In the genomic region with DNA sequence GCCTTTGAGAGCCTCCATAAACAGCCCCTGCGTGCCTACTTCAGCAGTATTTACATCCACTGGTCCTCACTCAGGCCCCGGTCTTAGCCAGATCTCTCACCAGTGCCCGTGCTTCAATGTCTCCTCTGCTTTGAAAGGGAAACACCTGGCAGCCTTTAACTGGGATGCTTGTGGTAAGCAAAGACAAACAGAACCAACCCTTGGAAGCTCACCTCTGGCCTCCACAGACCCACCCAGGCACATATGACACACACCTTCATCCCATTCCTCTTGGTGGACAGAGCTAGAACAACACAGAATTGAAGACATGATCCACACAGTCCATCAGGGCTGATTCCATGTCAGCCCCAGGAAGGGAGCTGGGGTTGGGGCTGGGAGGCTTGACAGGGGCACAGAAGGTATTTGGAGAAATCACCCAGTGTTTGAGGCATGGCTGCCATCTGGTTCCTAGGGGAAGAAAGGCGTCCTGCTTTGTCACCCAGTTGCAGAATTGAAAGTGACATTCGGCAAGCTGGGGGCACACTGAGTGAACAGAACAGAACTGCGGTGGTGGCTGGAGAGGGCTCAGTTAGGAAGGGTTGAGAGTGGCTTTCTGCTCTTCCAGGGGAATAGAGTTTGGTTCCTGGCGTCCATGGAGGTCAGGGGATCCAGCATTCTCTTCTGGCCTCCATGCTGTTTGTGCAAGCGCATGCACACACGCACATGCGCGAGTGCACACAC, we compare ENCODE assay signal across 25 mouse cellular contexts. TPM values are rescaled to one million over a fixed set of nuclear protein-coding genes. Genes with fewer than 3 reads are reported as not detected.
DNase-seq lines count a peak whose midpoint lies in the region; TF ChIP-seq lines count a peak whose summit lies in the region.
"Had no signal": no experiment of that assay in that cellular context is flagged by ENCODE, and none has a peak within 500 bp of the region (broad histone marks: within the 10 kb centered on the region; RNA-seq: fewer than 3 reads in every experiment).

No protein-coding gene starts in this region.

- WGBS in spleen, adult 2 months: 46% methylated on average over 11 of the region's 11 CpGs
- 63% methylated on average over 11 of the region's 11 CpGs for WGBS in bone marrow, adult 2 months

- H3K27ac ChIP-seq in spleen, adult 2 months (ENCODE audit: insufficient read depth, low read length): peak overlapping the region; percentile 98
- H3K27ac ChIP-seq in bone marrow, adult 2 months (ENCODE audit: control insufficient read depth, insufficient read depth, low read depth, low read length, poor library complexity): peak overlapping the region; percentile 91
- H3K27ac ChIP-seq: embryonic facial prominence, embryonic 10.5 days; forebrain, embryonic 15.5 days; heart, embryonic 13.5 days; hindbrain, embryonic 12.5 days; liver, embryonic 12.5 days; midbrain, embryonic 15.5 days; neural tube, embryonic 13.5 days had no signal

- DNase-seq in spleen, adult 2 months (ENCODE audit: low read depth in 1 of 2, low spot score in 2 of 2): no peak
- DNase-seq in spleen, postnatal 14 days (ENCODE audit: low spot score in 2 of 2): no peak
- peak; percentile 58 for DNase-seq in induced T-regulatory cell, adult 2 months (ENCODE audit: low read depth)
- DNase-seq in thymus, postnatal 25 days: peak; percentile 61
- DNase-seq in ovary, adult 18-20 months (ENCODE audit: low spot score): no peak
- no peak for DNase-seq in ovary, postnatal 36 days (ENCODE audit: low spot score)
- DNase-seq: adrenal gland, postnatal 14 days; cerebellum, adult 9-11 months; gastrocnemius, postnatal 10 days; heart, adult 18-20 months; kidney, adult 8-10 months; kidney, postnatal 10 days; layer of hippocampus, postnatal 36 days; lung, embryonic 14.5 days; lung, postnatal 4 days; right cerebral cortex, adult 18-20 months; right cerebral cortex, postnatal 4 days had no signal

- no peak for TF ChIP-seq POLR2A in spleen, adult 2 months (IDR thresholded peaks at IDR 0.05; ENCODE audit: low read depth, low read length)
- TF ChIP-seq POLR2A in bone marrow, adult 2 months (IDR thresholded peaks at IDR 0.05; ENCODE audit: borderline replicate concordance, control insufficient read depth, low read depth, low read length): no peak

- H3K27me3 ChIP-seq in spleen, adult 2 months (ENCODE audit: control insufficient read depth, insufficient read depth, low read length): no peaks in the 10 kb centered on the region
- H3K27me3 ChIP-seq: forebrain, embryonic 15.5 days had no signal

- peaks cover 56% of the 10 kb centered on the region for H3K4me1 ChIP-seq in spleen, adult 2 months (ENCODE audit: control insufficient read depth, insufficient read depth, insufficient read length)
- H3K4me1 ChIP-seq in bone marrow, adult 2 months (ENCODE audit: control insufficient read depth, insufficient read depth, low read length): peaks cover 9% of the 10 kb centered on the region

- H3K4me3 ChIP-seq in spleen, adult 2 months (ENCODE audit: extremely low read depth, insufficient read depth, insufficient read length): no peak overlapping the region
- H3K4me3 ChIP-seq in bone marrow, adult 2 months (replicated peaks; ENCODE audit: control insufficient read depth, low read depth, low read length): no peak overlapping the region
- H3K4me3 ChIP-seq: embryonic facial prominence, embryonic 10.5 days; forebrain, embryonic 15.5 days; heart, embryonic 13.5 days; hindbrain, embryonic 12.5 days; liver, embryonic 12.5 days; midbrain, embryonic 15.5 days; neural tube, embryonic 13.5 days had no signal

- TF ChIP-seq CTCF in spleen, adult 2 months (IDR thresholded peaks at IDR 0.05; ENCODE audit: extremely low read depth, insufficient read depth, insufficient read length, insufficient replicate concordance): no peak
- no peak for TF ChIP-seq CTCF in bone marrow, adult 2 months (IDR thresholded peaks at IDR 0.05; ENCODE audit: control insufficient read depth, insufficient read depth, low read length)

- H3K36me3 ChIP-seq in spleen, adult 2 months (ENCODE audit: control insufficient read depth, insufficient read depth, low read length): peaks cover under 1% of the 10 kb centered on the region; the same call in 1 of the 2 replicates
- H3K36me3 ChIP-seq: embryonic facial prominence, embryonic 10.5 days; heart, embryonic 13.5 days; hindbrain, embryonic 12.5 days; liver, embryonic 12.5 days; midbrain, embryonic 15.5 days had no signal

RNA-seq across cellular contexts. Expression of a gene that starts 2.3 kb away (rescaled TPM):
- polyA plus RNA-seq in spleen, adult 2 months (2012; rRNA removed): 24.6 and 28.9 TPM in 2 replicates
- 33.1 and 47.3 TPM in 2 replicates for polyA plus RNA-seq in bone marrow, adult 2 months (2011; ENCODE audit: insufficient read depth, insufficient read length, low replicate concordance, missing spikeins)

RNA-seq across cellular contexts. Expression of a gene that starts 12.0 kb away (rescaled TPM):
- 9.0 and 9.7 TPM in 2 replicates for polyA plus RNA-seq in spleen, adult 2 months (2012; rRNA removed)
- polyA plus RNA-seq in bone marrow, adult 2 months (2011; ENCODE audit: insufficient read depth, insufficient read length, low replicate concordance, missing spikeins): 2.0 and 11.9 TPM in 2 replicates

RNA-seq across cellular contexts. Expression of a gene that starts 24.6 kb away (rescaled TPM):
- 8.5 and 8.9 TPM in 2 replicates for polyA plus RNA-seq in spleen, adult 2 months (2012; rRNA removed)
- polyA plus RNA-seq in bone marrow, adult 2 months (2011; ENCODE audit: insufficient read depth, insufficient read length, low replicate concordance, missing spikeins): 4.6 and 5.3 TPM in 2 replicates

RNA-seq across cellular contexts. Expression of a gene that starts 28.3 kb away (rescaled TPM):
- polyA plus RNA-seq in spleen, adult 2 months (2012; rRNA removed): 555 and 724 TPM in 2 replicates
- polyA plus RNA-seq in bone marrow, adult 2 months (2011; ENCODE audit: insufficient read depth, insufficient read length, low replicate concordance, missing spikeins): 864 and 1,335 TPM in 2 replicates

RNA-seq across cellular contexts. Expression of a gene that starts 55.0 kb away (rescaled TPM):
- 6.3 and 6.6 TPM in 2 replicates for polyA plus RNA-seq in spleen, adult 2 months (2012; rRNA removed)
- 0.52 and 1.0 TPM in 2 replicates for polyA plus RNA-seq in bone marrow, adult 2 months (2011; ENCODE audit: insufficient read depth, insufficient read length, low replicate concordance, missing spikeins)

Comparison
In these comparisons a context has a peak if more than half of its experiments do, and no peak if none do; other contexts are left out.
1. DNase-seq: peak in induced T-regulatory cell, adult 2 months (single experiment) and thymus, postnatal 25 days (single experiment); none in spleen, adult 2 months (0 of 2), spleen, postnatal 14 days (0 of 2), ovary, adult 18-20 months (single experiment) and ovary, postnatal 36 days (single experiment).